Mouse (Mus musculus) intestine, embryonic 16.5 days (tissue): ENCODE data around the gene Slc30a5. TPM values are rescaled to one million over a fixed set of nuclear protein-coding genes. Genes with fewer than 3 reads are reported as not detected.
A peak's percentile ranks its signal among the peaks of the same experiment; 100 is the strongest.

Source experiments
- ATAC-seq: fragments of 200-750 bp; cut with Nextera tagmentation; 2 replicates; pipeline ENCODE4 v1.8.0; 2017; ENCODE audit warnings: moderate TSS enrichment, moderate library complexity
- H3K27ac ChIP-seq: fragments of 300-500 bp; sonication (generic); 2 replicates; pipeline ENCODE4 v1.5.1; 2014; ENCODE audit warnings: mild to moderate bottlenecking, low read length
- H3K27me3 ChIP-seq: fragments of 300-500 bp; sonication (generic); replicated peaks from 2 replicates; pipeline ENCODE4 v1.6.1; 2014; ENCODE audit warnings: low read length, control low read depth, mixed read lengths; ENCODE audit not compliant: control insufficient read depth, insufficient read depth
- H3K36me3 ChIP-seq: fragments of 300-500 bp; sonication (generic); 2 replicates; pipeline ENCODE4 v1.6.1; 2014; ENCODE audit warnings: low read length, control low read depth; ENCODE audit not compliant: control insufficient read depth, insufficient read depth
- H3K4me1 ChIP-seq: fragments of 300-500 bp; sonication (generic); 2 replicates; pipeline ENCODE4 v1.6.1; 2014; ENCODE audit warnings: low read length, control low read depth, mixed read lengths; ENCODE audit not compliant: control insufficient read depth, insufficient read depth
- H3K4me2 ChIP-seq: fragments of 300-500 bp; sonication (generic); 2 replicates; pipeline ENCODE4 v1.6.1; 2014; ENCODE audit warnings: low read depth, low read length, control low read depth
- H3K4me3 ChIP-seq: fragments of 300-500 bp; sonication (generic); 2 replicates; pipeline ENCODE4 v1.5.1; 2014; ENCODE audit warnings: mild to moderate bottlenecking, low read length
- H3K9ac ChIP-seq: fragments of 300-500 bp; sonication (generic); 2 replicates; pipeline ENCODE4 v1.6.1; 2014; ENCODE audit warnings: low read depth, low read length
- H3K9me3 ChIP-seq: fragments of 300-500 bp; sonication (generic); 2 replicates; pipeline ENCODE4 v1.6.1; 2016; ENCODE audit warnings: low read length, control low read depth; ENCODE audit not compliant: control insufficient read depth
- WGBS: fragments of 180-500 bp; shearing (Covaris S2); extraction: QIAGEN DNeasy Blood & Tissue Kit; methylation state at CpG from one replicate; pipeline ENCODE4 v1.1.7; 2014; 5-methylcytosine and 5-hydroxymethylcytosine counted together
- polyA plus RNA-seq: library from polyadenylated mRNA; unstranded; fragments of >200 nt; fragmentation: Nextera tagmentation; extraction: Ambion mirVana; gene quantifications from 2 replicates; pipeline ENCODE4 v1.2.1, GENCODE M21; 2015

The Slc30a5 gene
- 59.1 and 70.4 TPM in 2 replicates for polyA plus RNA-seq

DNA sequence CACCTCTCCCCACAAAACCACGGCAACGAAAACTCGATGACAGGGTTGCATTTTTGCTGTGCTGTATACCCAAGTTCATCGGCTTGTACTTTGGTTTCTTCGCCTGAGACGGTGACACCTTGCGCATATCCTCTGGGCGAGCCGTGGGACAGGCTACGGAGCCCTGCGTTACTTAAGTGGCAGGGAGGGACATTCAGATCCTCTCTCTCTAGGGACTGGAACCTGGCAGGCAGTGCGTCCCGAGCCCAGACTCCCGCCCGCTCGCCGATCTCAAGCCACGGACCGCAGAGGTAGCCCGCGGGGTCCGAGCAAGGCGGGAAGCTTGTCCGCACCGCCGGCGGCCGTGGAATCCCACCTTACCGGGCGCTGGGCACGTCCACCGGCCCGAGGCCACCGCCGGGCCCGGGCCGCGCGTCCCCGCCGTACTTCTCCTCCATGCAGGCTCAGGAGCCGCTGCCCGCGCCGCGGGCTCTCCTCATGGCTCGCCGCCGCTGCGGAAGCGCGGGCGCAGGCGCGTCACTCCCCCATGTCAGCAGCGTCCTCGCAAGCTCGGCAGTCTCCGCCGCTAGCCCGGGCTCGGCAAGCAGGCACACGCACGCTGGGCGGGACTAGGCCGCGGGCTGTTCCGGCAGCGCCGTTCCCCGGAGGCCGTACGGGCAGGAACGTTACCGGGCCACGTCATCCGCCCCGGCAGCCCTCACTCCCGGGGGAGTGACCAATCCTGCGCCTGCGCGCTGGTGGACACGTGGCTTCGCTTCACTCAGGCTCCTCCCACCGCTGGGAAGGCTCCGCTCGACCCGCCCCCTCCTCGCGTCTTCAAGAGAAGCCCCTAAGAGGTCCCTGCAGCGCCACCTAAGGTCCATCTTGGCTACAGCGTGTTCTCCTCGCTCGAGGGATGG is at the start of gene Slc30a5:
Gene Slc30a5 (minus strand): TSS at position 687 of the 899 bp plus-strand sequence.
- Histone ChIP-seq H3K27me3 (no peaks in the 10 kb centered on the region), H3K9me3 (no peaks in the 10 kb centered on the region), H3K4me2 (peak within 1 kb of the TSS; percentile 69), H3K9ac (peak within 1 kb of the TSS; percentile 95), H3K27ac (peak within 1 kb of the TSS; percentile 96), H3K4me1 (peaks cover 7% of the 10 kb centered on the region), H3K4me3 (peak within 1 kb of the TSS; percentile 97), H3K36me3 (no peaks in the 10 kb centered on the region)
- ATAC-seq: peak; percentile 98
- WGBS: under 1% methylated on average over 94 of the region's 94 CpGs

DNA sequence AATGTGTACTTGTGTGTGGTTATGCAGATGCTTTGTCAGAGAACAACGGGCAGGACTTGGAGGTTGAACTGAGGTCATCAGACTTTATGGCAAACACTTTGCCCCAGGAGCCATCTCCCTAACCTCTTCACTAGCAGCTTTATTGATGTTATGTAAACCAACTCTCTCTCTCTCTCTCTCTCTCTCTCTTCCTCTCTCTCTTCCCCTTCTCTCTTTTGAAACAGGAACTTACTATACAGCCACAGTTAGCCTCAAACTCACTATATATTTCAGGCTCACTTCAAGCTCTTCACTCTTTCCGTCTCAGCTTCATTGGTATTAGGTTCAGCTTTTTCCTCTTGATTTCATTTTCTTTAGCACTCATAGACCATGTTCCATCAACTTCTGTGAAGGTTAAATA is 48.7 kb upstream of the Slc30a5 start:
- no peak for ATAC-seq
- H3K4me2 ChIP-seq: no peak overlapping the region
- H3K9me3 ChIP-seq: no peaks in the 10 kb centered on the region
- no peak overlapping the region for H3K9ac ChIP-seq
- no peaks in the 10 kb centered on the region for H3K4me1 ChIP-seq
- WGBS: 58% methylated on average over 2 of the region's 2 CpGs
- H3K36me3 ChIP-seq: no peaks in the 10 kb centered on the region
- H3K27me3 ChIP-seq: 0 out of 2 replicates have a peak, but pooled peaks cover 2% of the 10 kb centered on the region
- H3K27ac ChIP-seq: no peak overlapping the region
- H3K4me3 ChIP-seq: no peak overlapping the region

DNA sequence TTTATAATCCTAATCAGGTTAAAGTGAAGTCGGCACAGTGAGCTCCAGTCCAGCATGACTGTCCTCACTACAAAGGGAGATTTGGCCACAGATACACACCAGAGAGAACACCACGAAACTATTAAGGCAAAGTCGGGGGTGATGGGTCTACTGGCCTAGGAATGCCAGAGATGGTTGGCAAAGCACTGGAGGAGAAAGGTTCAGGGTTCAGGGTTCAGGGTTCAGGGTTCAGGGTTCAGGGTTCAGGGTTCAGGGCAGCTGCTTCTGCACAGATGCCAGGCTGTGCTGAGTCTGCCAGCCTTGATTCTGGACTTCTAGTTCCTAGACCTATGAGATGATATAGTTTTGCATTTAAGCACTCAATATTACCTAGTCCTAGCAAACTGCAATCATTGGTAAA is 46.6 kb upstream of the Slc30a5 start:
- no peak overlapping the region for H3K4me3 ChIP-seq
- no peaks in the 10 kb centered on the region for H3K36me3 ChIP-seq
- H3K27me3 ChIP-seq: no peaks in the 10 kb centered on the region
- 81% methylated on average over 3 of the region's 3 CpGs for WGBS
- H3K9ac ChIP-seq: no peak overlapping the region
- no peaks in the 10 kb centered on the region for H3K9me3 ChIP-seq
- no peak overlapping the region for H3K4me2 ChIP-seq
- H3K4me1 ChIP-seq: no peaks in the 10 kb centered on the region
- ATAC-seq: no peak
- H3K27ac ChIP-seq: no peak overlapping the region

DNA sequence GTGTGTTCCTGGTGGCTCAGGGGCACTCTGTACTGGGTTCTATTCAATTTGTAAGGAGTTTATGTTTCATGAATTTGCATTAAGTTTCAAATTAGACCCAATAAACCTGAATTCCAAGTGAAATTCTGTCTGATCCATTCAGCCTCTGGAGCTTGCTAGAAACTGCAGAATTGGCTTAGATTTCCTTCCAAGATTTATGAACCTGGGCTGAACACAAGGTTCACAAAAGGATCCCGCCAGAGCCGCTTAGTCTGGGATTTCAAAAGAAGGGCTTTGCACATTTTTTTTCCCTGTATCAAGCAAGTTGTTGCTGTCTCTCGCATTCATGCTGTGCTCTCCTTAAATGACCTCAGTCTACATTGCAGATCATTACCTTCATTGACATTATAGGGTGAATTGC is 46.1 kb upstream of the Slc30a5 start:
- no peak for ATAC-seq
- Histone ChIP-seq H3K9me3 (no peaks in the 10 kb centered on the region), H3K4me2 (no peak overlapping the region), H3K4me3 (no peak overlapping the region), H3K27me3 (no peaks in the 10 kb centered on the region), H3K36me3 (no peaks in the 10 kb centered on the region), H3K27ac (no peak overlapping the region), H3K4me1 (no peaks in the 10 kb centered on the region), H3K9ac (no peak overlapping the region)
- WGBS: 60% methylated on average over 3 of the region's 3 CpGs

DNA sequence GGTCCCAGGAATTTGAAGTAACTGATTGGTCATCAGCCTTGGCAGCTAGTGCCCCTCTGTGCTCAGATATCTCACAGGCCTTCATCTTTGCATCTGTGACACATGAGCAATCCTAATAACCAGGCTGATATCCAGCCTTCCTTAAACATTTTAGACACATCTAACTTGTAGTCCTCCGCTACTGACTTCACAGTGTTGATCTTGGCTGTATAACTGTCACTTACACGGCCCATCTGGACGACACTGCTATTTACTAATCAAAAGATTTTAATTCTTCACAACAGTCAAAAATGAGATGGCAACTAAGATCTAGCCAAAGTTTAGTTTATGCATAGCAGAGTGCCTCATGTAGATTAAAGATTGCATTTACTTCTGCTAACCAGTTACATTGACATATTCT is 45.0 kb upstream of the Slc30a5 start:
- H3K9ac ChIP-seq: no peak overlapping the region
- no peak overlapping the region for H3K27ac ChIP-seq
- H3K4me1 ChIP-seq: no peaks in the 10 kb centered on the region
- no peaks in the 10 kb centered on the region for H3K9me3 ChIP-seq
- no peak overlapping the region for H3K4me3 ChIP-seq
- ATAC-seq: no peak
- 65% methylated on average over 3 of the region's 3 CpGs for WGBS
- H3K27me3 ChIP-seq: no peaks in the 10 kb centered on the region
- no peak overlapping the region for H3K4me2 ChIP-seq
- H3K36me3 ChIP-seq: no peaks in the 10 kb centered on the region

DNA sequence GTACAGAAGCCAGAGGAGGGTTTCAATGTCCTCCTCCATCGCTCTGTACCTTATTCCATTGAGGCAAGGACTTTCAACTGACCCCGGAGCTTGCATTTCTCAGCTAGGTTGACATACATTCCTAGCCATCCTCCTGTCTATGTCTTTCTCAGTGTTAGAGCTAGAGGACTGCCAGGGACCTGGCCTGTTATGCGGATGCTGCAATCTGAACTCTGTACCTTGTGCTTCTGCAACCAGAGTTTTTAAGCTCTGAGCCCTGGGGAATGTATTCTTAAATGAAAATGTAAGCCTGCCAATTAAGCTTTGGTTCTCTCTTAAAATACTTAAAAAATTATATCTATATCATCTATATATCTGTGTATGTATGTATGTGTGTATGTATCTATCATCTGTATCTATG is 44.5 kb upstream of the Slc30a5 start:
- no peaks in the 10 kb centered on the region for H3K4me1 ChIP-seq
- no peak overlapping the region for H3K27ac ChIP-seq
- ATAC-seq: no peak
- H3K4me3 ChIP-seq: no peak overlapping the region
- WGBS: 85% methylated on average over 3 of the region's 3 CpGs
- no peak overlapping the region for H3K4me2 ChIP-seq
- H3K9me3 ChIP-seq: no peaks in the 10 kb centered on the region
- no peaks in the 10 kb centered on the region for H3K36me3 ChIP-seq
- H3K9ac ChIP-seq: no peak overlapping the region
- H3K27me3 ChIP-seq: no peaks in the 10 kb centered on the region

DNA sequence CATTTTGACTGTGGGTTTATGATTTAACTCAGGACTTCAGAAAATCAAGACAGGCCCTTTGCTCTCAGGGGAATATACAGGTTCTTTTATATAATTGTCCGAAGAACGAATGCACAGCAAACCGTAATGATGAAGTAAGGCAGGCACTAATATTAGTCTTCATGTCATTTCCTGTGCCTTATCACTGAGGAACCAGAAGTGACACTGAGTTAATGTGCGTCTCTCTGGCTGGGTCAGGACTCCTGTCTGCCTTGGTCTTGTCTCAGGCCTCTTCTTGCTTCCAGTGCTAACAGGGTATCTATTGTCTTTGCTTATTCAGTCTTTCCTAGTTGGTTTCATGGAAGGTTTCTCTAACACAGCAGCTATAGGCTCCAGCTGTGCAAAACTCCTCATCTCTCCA is 41.9 kb upstream of the Slc30a5 start:
- no peaks in the 10 kb centered on the region for H3K9me3 ChIP-seq
- H3K9ac ChIP-seq: no peak overlapping the region
- no peak overlapping the region for H3K27ac ChIP-seq
- no peak for ATAC-seq
- no peaks in the 10 kb centered on the region for H3K4me1 ChIP-seq
- 67% methylated on average over 4 of the region's 4 CpGs for WGBS
- no peaks in the 10 kb centered on the region for H3K36me3 ChIP-seq
- H3K4me2 ChIP-seq: no peak overlapping the region
- H3K4me3 ChIP-seq: no peak overlapping the region
- no peaks in the 10 kb centered on the region for H3K27me3 ChIP-seq

DNA sequence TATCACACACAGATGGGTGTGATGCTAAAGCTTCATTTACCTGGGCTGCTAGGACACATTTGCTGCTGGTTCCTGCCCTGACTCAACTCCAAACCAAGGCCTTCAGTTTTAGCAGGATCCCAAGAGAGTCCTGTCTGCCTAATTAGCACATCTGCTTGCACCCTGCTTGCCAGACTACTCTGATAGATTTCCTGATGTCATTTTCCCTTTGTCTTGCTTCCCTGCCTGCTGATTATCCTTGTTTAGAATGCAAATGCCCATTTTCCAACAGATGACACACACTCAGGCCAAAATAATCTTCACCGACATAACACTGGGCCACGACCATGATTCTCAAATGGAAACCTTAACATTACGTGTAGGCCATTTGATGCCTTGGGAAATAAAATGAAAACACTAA is 41.4 kb upstream of the Slc30a5 start:
- no peak for ATAC-seq
- Histone ChIP-seq H3K4me2 (no peak overlapping the region), H3K9ac (no peak overlapping the region), H3K4me1 (no peaks in the 10 kb centered on the region), H3K36me3 (no peaks in the 10 kb centered on the region), H3K9me3 (no peaks in the 10 kb centered on the region), H3K27ac (no peak overlapping the region), H3K4me3 (no peak overlapping the region), H3K27me3 (no peaks in the 10 kb centered on the region)
- 84% methylated on average over 3 of the region's 3 CpGs for WGBS

DNA sequence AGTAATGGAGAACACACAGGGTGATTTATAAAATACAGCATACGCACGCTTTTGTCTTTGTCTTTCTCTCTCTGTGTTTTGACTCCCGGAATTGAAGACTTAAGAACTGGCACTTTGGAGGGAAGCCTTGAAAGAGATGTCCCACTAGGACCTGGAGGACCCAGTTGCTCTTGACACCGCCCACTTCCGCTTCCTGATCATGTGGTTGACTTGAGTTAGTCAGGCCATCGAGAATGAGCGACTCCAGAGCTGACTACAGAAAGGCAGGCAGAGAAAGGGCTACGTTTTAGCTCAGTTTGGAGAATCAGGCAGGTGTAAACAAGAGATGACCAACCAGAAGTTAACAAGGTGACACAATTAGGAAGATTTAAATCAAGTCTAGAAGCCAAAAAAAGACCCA is 40.3 kb upstream of the Slc30a5 start:
- Histone ChIP-seq H3K4me1 (no peaks in the 10 kb centered on the region), H3K27me3 (no peaks in the 10 kb centered on the region), H3K9ac (no peak overlapping the region), H3K36me3 (no peaks in the 10 kb centered on the region), H3K27ac (no peak overlapping the region), H3K9me3 (no peaks in the 10 kb centered on the region), H3K4me2 (no peak overlapping the region), H3K4me3 (no peak overlapping the region)
- 77% methylated on average over 8 of the region's 8 CpGs for WGBS
- ATAC-seq: no peak
